Mouse (Mus musculus) spleen, postnatal 14 days (tissue): ENCODE data around the gene Fcer1g.

Experiments used
- DNase-seq, 2 experiments: peaks; one replicate each; pipeline ENCODE4 v3.0.0; 2021 to 2022; ENCODE audit warnings: low spot score in 2 of 2

Gene Fcer1g

GRCm38 (mm10) chr1:171234126-171234525, at the start of gene Fcer1g:
Gene Fcer1g, minus strand, starts transcription at chr1:171234365.
- DNase-seq, result no peak

- no peak for DNase-seq
Measured at GRCm38 (mm10) chr1:171283188-171284160, 49.3 kb upstream of the Fcer1g start.

GRCm38 (mm10) chr1:171282086-171282805, 48.1 kb upstream of the Fcer1g start:
- DNase-seq, result no peak

- peak; percentile 78 to 84 for DNase-seq
Measured at GRCm38 (mm10) chr1:171281528-171281923, 47.4 kb upstream of the Fcer1g start.

- peak; percentile 77 to 83 for DNase-seq
Measured at GRCm38 (mm10) chr1:171280916-171281527, 46.9 kb upstream of the Fcer1g start, which contains the start of gene Ppox. Gene Ppox, minus strand, starts transcription at chr1:171281186.

DNA sequence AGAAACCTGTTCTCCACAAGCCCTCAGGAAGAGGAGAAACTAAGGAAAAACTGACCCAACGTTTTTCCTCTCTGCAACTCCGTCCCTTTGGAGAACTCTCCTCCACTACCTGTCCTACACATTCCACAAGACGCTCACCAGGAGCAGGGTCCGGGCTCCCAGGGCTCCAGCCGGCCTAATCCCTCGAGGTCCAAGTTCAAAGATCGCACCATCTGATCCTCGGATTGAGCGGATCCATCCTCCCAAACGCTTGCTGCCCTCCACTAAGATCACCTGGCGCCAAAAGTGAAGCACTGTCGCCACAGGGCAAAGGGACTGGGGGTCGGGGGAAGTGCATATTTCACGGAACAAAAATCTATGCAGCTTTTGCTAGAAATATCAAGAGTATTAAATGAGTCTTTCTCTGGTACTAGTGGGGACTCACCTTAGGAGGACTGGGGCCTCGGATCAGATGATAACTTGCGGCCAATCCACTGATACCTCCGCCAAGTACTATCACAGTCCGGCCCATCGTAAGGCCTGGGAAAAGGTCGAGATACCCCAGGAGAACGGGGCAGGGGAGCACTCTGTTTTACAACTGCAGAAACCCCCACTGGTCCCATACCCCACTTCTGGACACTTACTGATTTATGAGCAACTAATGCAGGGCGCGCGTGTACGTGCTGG, 46.2 kb upstream of the Fcer1g start:
- no peak for DNase-seq

DNA sequence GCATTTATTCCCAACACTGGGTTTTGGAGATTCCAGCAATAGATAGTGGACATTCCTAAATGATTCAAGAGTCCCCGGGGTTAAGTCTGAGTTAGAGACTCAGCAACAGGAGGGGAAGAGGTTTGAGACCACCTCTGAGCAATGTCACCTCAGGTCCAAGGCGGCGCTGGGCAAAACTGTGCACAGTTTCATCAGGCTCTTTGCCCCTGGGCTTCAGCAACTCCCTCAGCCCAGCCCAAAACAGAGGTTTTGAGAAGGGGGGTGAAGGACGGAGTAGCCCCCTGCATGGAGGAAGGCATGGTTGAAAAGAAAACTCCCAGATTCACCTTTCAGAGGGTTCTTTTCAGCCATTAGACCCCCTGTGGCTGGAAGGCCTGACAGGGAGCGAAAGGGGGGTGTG, 45.6 kb upstream of the Fcer1g start:
- DNase-seq, result no peak

- DNase-seq, result no peak
Measured at GRCm38 (mm10) chr1:171279012-171279705, 45.0 kb upstream of the Fcer1g start.

DNA sequence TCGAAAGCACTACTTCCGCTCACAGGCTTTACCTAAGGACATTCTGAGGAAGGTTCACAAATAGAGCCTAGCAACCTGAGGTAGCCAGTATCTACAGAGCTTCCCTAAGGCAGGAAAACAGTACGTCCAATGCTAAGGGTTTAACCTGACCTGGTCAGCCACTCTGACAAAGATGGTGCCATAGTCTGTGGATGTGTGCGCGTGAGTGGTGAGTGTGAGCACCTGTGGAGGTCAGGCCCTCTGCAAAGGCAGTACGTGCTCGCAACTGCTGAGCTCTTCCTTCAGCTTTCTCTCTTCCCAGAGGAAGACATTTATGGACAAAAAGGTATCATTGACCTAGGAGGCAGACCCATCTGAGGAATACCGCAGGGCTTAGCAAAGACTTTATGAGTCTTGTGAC, 44.3 kb upstream of the Fcer1g start:
- DNase-seq, result no peak

DNA sequence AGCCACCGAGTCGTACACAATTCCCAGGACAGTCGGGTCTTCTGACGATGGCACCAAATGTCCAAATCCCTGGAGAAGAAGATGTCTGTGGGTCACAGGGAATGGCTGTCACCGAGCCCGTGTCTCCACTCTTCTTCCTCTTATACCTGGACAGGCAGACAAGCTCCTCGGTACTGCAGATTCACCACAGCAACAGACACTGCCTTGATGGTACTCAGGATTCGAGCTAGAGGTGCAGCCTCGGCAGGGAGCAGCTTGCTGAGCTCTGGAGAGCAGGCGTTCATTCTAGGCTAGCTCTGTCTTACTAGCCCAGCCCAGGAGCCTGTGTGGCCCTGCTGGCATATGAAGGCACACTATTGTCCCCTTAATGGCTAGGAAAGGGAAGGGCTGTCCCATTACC, 43.6 kb upstream of the Fcer1g start:
- no peak for DNase-seq

- DNase-seq, result no peak
Measured at GRCm38 (mm10) chr1:171276110-171276748, 42.1 kb upstream of the Fcer1g start.

GRCm38 (mm10) chr1:171275144-171275734, 41.1 kb upstream of the Fcer1g start:
- no peak for DNase-seq

GRCm38 (mm10) chr1:171274171-171274570, 40.0 kb upstream of the Fcer1g start:
- no peak for DNase-seq

DNA sequence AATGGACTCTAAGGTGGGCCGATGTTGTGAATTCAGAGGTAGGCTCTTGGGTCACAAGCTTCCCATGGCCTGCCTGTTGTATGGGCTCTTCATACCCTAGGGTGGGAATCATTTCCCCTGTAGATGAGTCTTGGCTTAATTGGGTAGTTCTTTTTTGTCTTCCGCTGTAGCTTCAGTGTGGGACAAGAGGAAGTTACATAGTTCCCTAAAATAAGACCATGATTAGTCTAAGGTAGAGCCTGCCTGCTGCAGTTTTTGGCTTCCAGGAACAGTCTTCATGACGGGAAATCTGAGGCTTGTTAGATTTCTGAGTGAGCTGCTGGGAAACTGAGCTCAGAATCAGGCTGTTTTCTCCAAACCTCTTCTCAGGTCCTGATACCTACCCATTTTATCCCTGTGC, 37.9 kb upstream of the Fcer1g start:
- DNase-seq, result no peak

DNA sequence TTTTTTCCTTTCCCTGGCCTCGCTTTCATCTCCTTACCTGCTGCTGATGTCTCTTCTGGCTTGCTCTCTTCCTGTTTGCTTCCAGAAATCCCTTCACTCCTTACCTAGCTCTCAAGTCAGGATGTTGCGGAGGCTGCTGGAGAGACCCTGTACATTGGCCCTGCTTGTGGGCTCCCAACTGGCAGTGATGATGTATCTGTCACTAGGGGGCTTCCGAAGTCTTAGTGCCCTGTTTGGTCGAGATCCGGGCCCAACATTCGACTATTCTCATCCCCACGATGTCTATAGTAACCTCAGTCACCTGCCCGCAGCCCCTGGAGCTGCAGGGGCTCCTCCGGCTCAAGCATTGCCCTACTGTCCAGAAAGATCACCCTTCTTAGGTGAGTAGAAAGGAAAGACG, 37.5 kb upstream of the Fcer1g start:
- no peak for DNase-seq

- no peak for DNase-seq
Measured at GRCm38 (mm10) chr1:171271196-171271595, 37.0 kb upstream of the Fcer1g start.

GRCm38 (mm10) chr1:171270573-171270900, 36.4 kb upstream of the Fcer1g start:
- DNase-seq, result no peak

DNA sequence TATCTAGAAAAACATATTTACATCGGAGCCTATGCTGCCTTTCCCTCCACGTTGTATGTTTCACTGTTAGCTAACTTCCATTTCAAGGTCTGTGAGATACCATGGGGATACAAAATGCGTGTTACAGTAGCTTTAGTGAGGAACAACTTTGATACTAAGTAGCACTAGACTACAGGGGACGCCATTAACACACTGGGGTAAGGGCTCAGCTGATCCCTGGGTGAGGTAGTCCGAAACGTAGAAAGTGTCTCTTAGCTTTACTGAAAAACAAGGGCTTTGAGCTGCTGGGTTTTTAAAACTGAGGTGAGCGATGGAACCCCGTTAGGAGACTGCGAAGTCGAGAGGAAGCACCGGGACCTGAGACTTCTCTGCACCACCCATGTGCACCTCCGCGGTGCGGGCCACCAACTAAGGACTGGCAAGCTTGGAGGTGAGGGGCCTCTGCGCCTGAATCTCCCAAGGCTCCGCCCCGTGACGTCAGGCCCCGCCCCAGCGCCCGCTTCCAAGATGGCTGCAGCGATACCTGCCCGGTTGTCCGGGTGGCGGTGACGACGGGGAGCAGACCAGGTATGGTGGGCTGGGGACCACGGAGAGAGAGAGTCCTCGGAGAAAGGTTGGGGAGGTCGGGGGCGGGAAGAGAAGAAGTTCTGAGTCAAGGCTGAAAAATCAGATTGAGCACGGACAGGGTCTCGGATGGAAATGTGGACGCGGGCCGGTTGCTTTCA, 35.8 kb upstream of the Fcer1g start, which contains the start of gene B4galt3:
Gene B4galt3, plus strand, starts transcription at position 481 of the 725 bp plus-strand sequence.
- peak; percentile 98 to 99 for DNase-seq

DNA sequence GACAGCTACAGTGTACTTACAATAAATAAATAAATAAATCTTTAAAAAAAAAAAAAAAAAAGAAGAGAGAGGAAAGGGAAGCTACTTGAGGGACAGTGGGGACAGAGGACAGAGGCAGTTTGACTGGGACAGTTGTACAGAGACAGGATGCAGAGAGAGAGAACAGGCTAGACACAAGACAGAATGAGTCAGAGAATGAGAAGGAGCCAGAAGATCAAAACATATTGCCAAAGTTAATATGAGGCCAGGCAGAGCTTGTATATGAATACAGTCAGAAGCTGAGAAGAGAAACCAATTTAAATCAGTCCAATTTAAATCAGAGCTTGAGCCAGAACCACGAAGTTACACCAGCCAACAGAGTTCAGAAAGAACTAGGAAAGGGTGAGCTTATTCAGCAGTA, 34.2 kb upstream of the Fcer1g start:
- no peak for DNase-seq
